Mouse (Mus musculus) liver, embryonic 14.5 days (tissue): ENCODE results near the gene Gtf2i.

Experiments used
- CTCF ChIP-seq: IDR thresholded peaks from 2 replicates; pipeline ENCODE4 v1.5.1; 2016; ENCODE audit warnings: antibody characterized with exemption, low read depth, control low read depth
- EP300 ChIP-seq: IDR thresholded peaks from 2 replicates; pipeline ENCODE4 v1.6.1; 2016; ENCODE audit warnings: antibody characterized with exemption, low read depth

- TF ChIP-seq EP300 (no peak), CTCF (no peak)
Measured at GRCm38 (mm10) chr5:134315623-134316350, 1.2 kb upstream of the Gtf2i start.
